Mouse (Mus musculus) liver, embryonic 12.5 days (tissue): ENCODE data around the gene Gpr25. TPM values are rescaled to one million over a fixed set of nuclear protein-coding genes. Genes with fewer than 3 reads are reported as not detected.

Source experiments
- ATAC-seq: fragments of 200-750 bp; cut with Nextera tagmentation; 2 replicates; pipeline ENCODE4 v1.8.0; 2017; ENCODE audit warnings: moderate number of reproducible peaks, mild to moderate bottlenecking, moderate library complexity
- H3K27ac ChIP-seq: fragments of 300-500 bp; sonication (generic); 2 replicates; pipeline ENCODE4 v1.5.1; 2016; ENCODE audit warnings: mild to moderate bottlenecking
- H3K27me3 ChIP-seq: fragments of 300-500 bp; sonication (generic); replicated peaks from 2 replicates; pipeline ENCODE4 v1.6.1; 2016; ENCODE audit warnings: mild to moderate bottlenecking, moderate library complexity
- H3K36me3 ChIP-seq: fragments of 300-500 bp; sonication (generic); 2 replicates; pipeline ENCODE4 v1.6.1; 2016; ENCODE audit warnings: mild to moderate bottlenecking, moderate library complexity
- H3K4me1 ChIP-seq: fragments of 300-500 bp; sonication (generic); 2 replicates; pipeline ENCODE4 v1.6.1; 2016
- H3K4me2 ChIP-seq: fragments of 300-500 bp; sonication (generic); 2 replicates; pipeline ENCODE4 v1.6.1; 2016; ENCODE audit warnings: mild to moderate bottlenecking, moderate library complexity
- H3K4me3 ChIP-seq: fragments of 300-500 bp; sonication (generic); 2 replicates; pipeline ENCODE4 v1.5.1; 2016; ENCODE audit warnings: mild to moderate bottlenecking, moderate library complexity
- H3K9ac ChIP-seq: fragments of 300-500 bp; sonication (generic); 2 replicates; pipeline ENCODE4 v1.6.1; 2016; ENCODE audit warnings: mild to moderate bottlenecking, moderate library complexity
- H3K9me3 ChIP-seq: fragments of 300-500 bp; sonication (generic); replicated peaks from 2 replicates; pipeline ENCODE4 v1.6.1; 2016; ENCODE audit warnings: mild to moderate bottlenecking, moderate library complexity
- WGBS: fragments of 180-500 bp; shearing (Covaris S2); methylation state at CpG from one replicate; pipeline ENCODE4 v1.1.7; 2016; ENCODE audit not compliant: insufficient replicate concordance; 5-methylcytosine and 5-hydroxymethylcytosine counted together
- polyA plus RNA-seq: library from polyadenylated mRNA; unstranded; fragments of >200 nt; fragmentation: Nextera tagmentation; extraction: Ambion mirVana; gene quantifications from 2 replicates; pipeline ENCODE4 v1.2.1, GENCODE M21; 2016

Gpr25 gene
- polyA plus RNA-seq, result not detected in 2 replicates

DNA sequence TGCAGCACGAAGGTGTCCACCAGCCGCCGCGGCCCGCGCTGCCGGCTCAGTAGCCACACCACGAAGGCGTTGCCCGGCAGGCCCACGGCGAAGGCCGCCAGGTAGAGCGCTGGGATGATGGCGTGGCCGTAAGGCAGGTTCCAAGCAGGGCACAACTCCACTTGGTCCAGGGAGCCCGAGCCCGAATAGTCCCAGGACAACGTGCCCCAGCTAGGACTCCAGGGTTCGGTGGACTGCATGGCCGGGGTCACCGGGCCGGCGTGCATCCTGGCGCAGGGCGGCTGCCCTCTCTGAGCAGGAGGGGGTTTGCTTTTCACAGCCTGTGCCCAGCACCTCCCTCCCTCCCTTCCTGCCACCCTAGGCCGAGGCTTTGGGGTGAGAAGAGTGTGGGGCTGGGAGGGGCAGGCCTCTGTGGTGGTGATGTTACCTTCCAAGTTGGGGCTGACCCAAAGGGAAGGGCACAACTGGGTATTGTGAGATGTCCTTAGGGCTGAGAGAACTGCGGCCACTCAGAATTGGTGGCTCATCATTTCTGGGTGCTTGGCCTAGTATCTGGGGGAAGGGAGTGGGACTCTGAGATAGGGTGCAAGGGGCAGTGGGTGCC, at the start of gene Gpr25:
Gene Gpr25 (minus strand): TSS at position 239 of the 604 bp plus-strand sequence.
- H3K27me3 ChIP-seq, result peaks cover 89% of the 10 kb centered on the region
- H3K4me1 ChIP-seq, result 0 out of 2 replicates have a peak, but pooled peaks cover 9% of the 10 kb centered on the region
- H3K4me3 ChIP-seq, result peak within 1 kb of the TSS; percentile 49
- H3K4me2 ChIP-seq, result peak within 1 kb of the TSS; percentile 67
- WGBS, result 10% methylated on average over 27 of the region's 28 CpGs
- no peak within 1 kb of the TSS for H3K9ac ChIP-seq
- no peaks in the 10 kb centered on the region for H3K36me3 ChIP-seq
- 0 out of 2 replicates have a peak, but pooled peaks have one; percentile 7 for ATAC-seq
- no peaks in the 10 kb centered on the region for H3K9me3 ChIP-seq
- H3K27ac ChIP-seq, result no peak within 1 kb of the TSS

DNA sequence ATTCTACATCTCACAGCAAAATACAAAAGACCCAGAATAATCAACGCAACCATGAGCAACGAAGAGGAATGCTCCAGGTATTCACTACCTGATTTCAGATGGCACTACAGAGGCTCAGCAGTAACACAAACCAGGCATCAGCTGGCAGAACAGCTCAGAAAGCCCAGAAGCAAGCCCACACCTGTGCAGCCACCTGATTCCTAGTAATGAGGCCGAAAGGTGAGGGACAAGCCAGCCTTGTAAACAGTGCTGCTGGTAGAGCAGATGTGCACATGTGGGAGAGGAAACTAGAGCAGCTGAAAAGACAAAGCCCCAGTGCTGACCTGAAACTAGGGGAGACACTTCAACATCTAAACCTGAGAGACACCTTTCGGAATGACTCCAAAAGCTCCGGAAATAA, 48.5 kb upstream of the Gpr25 start:
- H3K4me3 ChIP-seq, result no peak overlapping the region
- H3K4me1 ChIP-seq, result peaks cover 15% of the 10 kb centered on the region; the same call in 1 of the 2 replicates
- no peak overlapping the region for H3K4me2 ChIP-seq
- no peak overlapping the region for H3K9ac ChIP-seq
- no peaks in the 10 kb centered on the region for H3K27me3 ChIP-seq
- peaks cover 15% of the 10 kb centered on the region for H3K36me3 ChIP-seq
- no peak for ATAC-seq
- 91% methylated on average over 5 of the region's 5 CpGs for WGBS
- H3K9me3 ChIP-seq, result no peaks in the 10 kb centered on the region
- no peak overlapping the region for H3K27ac ChIP-seq

DNA sequence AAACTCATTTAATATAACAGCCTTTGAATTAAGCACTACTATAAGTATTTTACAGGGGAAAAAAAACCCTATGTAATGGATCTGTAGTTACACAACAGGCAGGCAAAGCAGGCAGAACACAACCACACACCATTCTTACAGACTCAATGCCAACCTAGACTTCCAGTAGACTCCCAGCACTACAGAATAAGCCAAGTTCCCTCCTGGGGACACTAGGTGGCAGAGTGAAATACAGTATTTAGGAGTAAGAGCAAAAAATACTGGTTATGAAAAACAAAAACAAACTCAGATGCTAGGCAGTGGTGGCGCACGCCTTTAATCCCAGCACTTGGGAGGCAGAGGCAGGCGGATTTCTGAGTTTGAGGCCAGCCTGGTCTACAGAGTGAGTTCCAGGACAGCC, 45.8 kb upstream of the Gpr25 start:
- no peak overlapping the region; the same call in 1 of the 2 replicates for H3K27ac ChIP-seq
- no peak overlapping the region for H3K4me2 ChIP-seq
- H3K36me3 ChIP-seq, result peaks cover 29% of the 10 kb centered on the region
- H3K4me3 ChIP-seq, result no peak overlapping the region
- 74% methylated on average over 3 of the region's 3 CpGs for WGBS
- no peak overlapping the region for H3K9ac ChIP-seq
- no peak for ATAC-seq
- no peaks in the 10 kb centered on the region for H3K9me3 ChIP-seq
- H3K4me1 ChIP-seq, result peaks cover 7% of the 10 kb centered on the region; the same call in 1 of the 2 replicates
- no peaks in the 10 kb centered on the region for H3K27me3 ChIP-seq

DNA sequence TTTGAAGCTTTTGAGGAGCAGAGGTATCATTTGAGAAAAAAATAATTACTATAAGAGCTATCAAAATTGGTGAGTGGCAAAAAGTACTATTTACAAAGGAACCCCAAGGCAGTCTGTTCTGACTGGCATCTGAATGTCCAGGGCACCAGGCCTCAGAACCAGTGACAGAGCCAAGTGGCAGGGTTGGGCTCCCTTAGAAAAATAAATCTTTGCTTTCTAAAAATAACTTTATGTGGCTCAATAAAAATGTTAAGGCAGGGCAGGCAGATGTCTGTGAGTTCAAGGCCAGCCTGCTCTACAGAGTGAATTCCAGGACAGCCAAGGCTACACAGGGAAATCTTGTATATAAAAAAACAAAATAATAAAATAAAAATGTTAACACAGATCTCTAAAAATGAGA, 33.3 kb upstream of the Gpr25 start:
- peaks cover 45% of the 10 kb centered on the region for H3K36me3 ChIP-seq
- H3K9me3 ChIP-seq, result no peaks in the 10 kb centered on the region
- no peaks in the 10 kb centered on the region for H3K4me1 ChIP-seq
- H3K4me2 ChIP-seq, result no peak overlapping the region
- H3K27me3 ChIP-seq, result no peaks in the 10 kb centered on the region
- no peak for ATAC-seq
- no peak overlapping the region for H3K27ac ChIP-seq
- H3K9ac ChIP-seq, result no peak overlapping the region
- H3K4me3 ChIP-seq, result no peak overlapping the region

DNA sequence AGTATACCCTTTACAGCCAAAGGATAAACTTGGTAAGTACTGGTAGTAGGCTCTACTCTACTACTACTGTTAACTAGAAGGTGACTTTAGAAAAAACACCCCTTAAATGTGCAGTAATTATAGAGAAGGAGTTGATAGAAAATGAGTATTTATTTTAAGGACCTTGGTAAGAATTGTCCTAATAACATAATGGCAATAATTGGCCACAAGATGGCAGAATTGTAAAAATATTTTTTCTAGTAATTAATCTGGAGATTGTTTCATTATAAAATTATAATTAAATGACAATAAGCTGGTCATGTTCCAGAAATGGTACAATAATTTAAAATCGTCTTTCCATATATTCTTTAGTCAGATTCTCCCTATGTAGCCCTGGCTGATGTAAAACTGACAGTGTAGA, 29.1 kb upstream of the Gpr25 start:
- H3K27me3 ChIP-seq, result no peaks in the 10 kb centered on the region
- H3K9me3 ChIP-seq, result no peaks in the 10 kb centered on the region
- no peaks in the 10 kb centered on the region for H3K4me1 ChIP-seq
- H3K4me2 ChIP-seq, result no peak overlapping the region
- no peak overlapping the region for H3K9ac ChIP-seq
- WGBS, result 31% methylated on average over 1 of the region's 1 CpGs
- no peak overlapping the region for H3K4me3 ChIP-seq
- H3K27ac ChIP-seq, result no peak overlapping the region
- H3K36me3 ChIP-seq, result peaks cover 59% of the 10 kb centered on the region
- no peak for ATAC-seq

DNA sequence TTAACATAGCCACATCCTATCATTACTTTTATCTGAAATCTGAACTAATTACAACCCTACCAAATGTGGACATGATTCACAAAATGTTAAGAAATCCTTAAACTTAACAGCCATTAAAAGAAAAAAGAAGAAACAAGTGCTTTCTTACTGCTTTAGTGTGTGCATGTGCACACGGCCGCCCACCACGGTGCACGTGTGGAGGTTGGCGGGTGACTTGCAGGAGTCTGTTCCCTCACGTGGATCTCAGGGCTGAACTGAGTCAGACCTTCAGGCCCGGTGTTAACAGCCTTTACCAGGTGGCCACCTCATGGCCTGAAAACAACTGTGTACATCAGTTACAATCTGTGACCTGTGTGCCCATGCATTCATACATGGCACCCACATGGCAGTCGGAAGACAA, 16.7 kb upstream of the Gpr25 start:
- Histone ChIP-seq H3K27ac (no peak overlapping the region), H3K27me3 (no peaks in the 10 kb centered on the region), H3K9ac (no peak overlapping the region), H3K4me3 (no peak overlapping the region), H3K36me3 (peaks cover 97% of the 10 kb centered on the region), H3K4me1 (no peaks in the 10 kb centered on the region), H3K4me2 (no peak overlapping the region), H3K9me3 (no peaks in the 10 kb centered on the region)
- no peak for ATAC-seq
- 86% methylated on average over 8 of the region's 8 CpGs for WGBS

DNA sequence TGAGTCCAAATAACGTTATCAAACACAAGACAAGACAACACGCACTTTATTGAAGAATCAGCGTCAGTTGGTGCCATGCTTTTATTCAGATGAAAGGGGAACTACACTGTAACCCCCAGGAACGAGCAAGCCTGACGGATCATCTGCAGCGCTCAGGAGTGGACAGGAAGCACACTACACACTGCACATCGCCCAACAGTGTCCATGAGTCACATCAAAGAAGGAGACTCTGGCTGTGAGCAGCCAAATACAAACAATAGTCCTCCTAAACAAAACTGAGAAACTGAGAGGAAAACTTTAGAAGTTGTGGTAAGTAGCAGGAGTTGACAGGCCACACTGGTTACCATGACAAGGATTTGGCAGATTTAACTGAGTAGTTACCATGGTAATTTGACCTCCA, 7.6 kb upstream of the Gpr25 start:
- Histone ChIP-seq H3K9me3 (no peaks in the 10 kb centered on the region), H3K4me1 (no peaks in the 10 kb centered on the region), H3K4me2 (no peak overlapping the region), H3K4me3 (no peak overlapping the region), H3K27ac (no peak overlapping the region), H3K27me3 (peaks cover 18% of the 10 kb centered on the region), H3K9ac (no peak overlapping the region), H3K36me3 (peaks cover 48% of the 10 kb centered on the region)
- WGBS, result 58% methylated on average over 7 of the region's 7 CpGs
- no peak for ATAC-seq

DNA sequence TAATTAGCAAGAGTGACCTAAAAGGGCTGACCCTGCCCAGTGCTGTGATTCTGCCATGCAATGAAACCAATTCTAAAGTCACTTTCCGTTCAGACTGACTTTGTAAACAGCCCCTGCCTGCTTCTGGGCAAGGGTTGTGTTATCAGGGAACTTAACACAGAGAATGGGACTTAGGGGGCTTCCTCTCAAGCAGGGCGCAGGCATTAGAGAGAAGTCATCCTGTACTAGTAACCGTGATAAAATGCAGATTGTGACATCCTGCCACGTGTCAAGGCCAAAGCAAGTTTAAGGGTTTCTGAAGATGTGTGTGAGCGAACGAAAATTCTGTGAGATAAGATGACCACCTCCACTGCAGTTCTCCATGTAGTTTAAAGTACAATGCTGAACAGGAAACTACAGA, 5.5 kb upstream of the Gpr25 start:
- ATAC-seq, result no peak

DNA sequence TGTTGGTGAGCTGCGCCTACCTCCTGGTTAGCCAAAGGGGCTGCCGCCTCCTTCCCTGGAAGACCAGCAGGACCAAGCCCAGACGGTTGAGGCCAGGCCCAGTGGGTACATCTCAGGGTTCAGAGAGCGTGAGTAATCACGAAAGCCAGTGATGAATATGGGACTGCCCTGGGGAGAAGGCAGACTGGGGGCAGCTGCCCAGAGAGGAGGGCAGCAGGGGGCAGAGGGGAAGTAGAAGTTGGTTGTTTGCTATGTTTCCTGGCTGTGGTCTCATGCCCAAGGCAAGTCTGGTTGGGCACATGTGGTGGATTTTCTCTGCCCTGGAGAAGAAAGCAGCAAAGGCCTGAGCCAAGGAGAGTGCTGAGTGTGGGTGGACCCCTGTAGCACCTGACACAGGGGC, 2.7 kb upstream of the Gpr25 start:
- peaks cover 6% of the 10 kb centered on the region for H3K36me3 ChIP-seq
- H3K27ac ChIP-seq, result no peak overlapping the region
- H3K4me2 ChIP-seq, result no peak overlapping the region
- 0 out of 2 replicates have a peak, but pooled peaks cover 9% of the 10 kb centered on the region for H3K4me1 ChIP-seq
- H3K27me3 ChIP-seq, result peaks cover 67% of the 10 kb centered on the region
- H3K9ac ChIP-seq, result no peak overlapping the region
- 69% methylated on average over 5 of the region's 5 CpGs for WGBS
- no peaks in the 10 kb centered on the region for H3K9me3 ChIP-seq
- no peak for ATAC-seq
- no peak overlapping the region for H3K4me3 ChIP-seq

More for the DNA sequence above, 5.5 kb upstream of the Gpr25 start:
- Histone ChIP-seq H3K9me3 (no peaks in the 10 kb centered on the region), H3K4me1 (no peaks in the 10 kb centered on the region), H3K27ac (no peak overlapping the region), H3K9ac (no peak overlapping the region), H3K4me3 (no peak overlapping the region), H3K4me2 (no peak overlapping the region), H3K27me3 (peaks cover 39% of the 10 kb centered on the region), H3K36me3 (peaks cover 27% of the 10 kb centered on the region)
- 23% methylated on average over 6 of the region's 6 CpGs for WGBS

DNA sequence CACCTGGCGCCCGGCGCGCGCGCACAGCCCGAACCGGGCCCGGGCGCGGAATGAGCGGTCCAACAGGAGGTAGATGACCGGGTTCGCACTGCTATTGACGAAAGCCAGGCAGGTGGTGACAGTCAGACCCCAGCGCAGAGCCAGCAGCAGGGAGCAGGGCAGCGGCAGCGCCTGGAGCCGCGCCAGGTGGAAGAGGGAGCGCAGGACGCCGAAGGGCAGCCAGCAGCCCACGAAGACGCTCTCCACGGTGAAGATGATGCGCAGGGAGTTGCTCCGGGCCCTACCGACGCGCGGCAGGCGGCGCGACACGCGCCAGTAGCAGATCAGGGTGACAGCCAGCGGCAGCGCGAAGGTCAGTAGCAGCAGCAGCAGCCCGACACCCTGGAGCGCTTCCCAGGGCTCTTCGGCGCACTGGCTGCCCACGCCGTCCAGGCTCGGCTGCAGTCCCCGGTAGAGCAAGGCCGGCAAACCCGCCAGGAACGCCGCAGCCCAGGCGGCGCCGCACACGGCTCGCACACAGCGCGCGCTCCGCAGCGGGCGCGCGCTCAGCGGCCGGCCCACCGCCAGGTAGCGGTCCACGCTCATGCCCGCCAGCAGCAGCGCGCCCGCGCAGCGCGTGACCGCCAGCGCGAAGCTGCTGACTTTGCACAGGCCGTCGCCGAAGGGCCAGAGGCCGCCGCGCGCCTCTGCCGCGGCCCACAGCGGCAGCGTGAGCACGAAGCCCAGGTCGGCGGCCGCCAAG, 609 bp downstream of the Gpr25 start:
- H3K9ac ChIP-seq, result no peak overlapping the region
- H3K9me3 ChIP-seq, result no peaks in the 10 kb centered on the region
- H3K27me3 ChIP-seq, result peaks cover 93% of the 10 kb centered on the region
- H3K4me1 ChIP-seq, result 0 out of 2 replicates have a peak, but pooled peaks cover 13% of the 10 kb centered on the region
- WGBS, result 3% methylated on average over 95 of the region's 95 CpGs
- H3K27ac ChIP-seq, result no peak overlapping the region
- H3K4me3 ChIP-seq, result peak overlapping the region; percentile 49
- no peaks in the 10 kb centered on the region for H3K36me3 ChIP-seq
- H3K4me2 ChIP-seq, result peak overlapping the region; percentile 67
- peak; percentile 53; the same call in 1 of the 2 replicates for ATAC-seq

DNA sequence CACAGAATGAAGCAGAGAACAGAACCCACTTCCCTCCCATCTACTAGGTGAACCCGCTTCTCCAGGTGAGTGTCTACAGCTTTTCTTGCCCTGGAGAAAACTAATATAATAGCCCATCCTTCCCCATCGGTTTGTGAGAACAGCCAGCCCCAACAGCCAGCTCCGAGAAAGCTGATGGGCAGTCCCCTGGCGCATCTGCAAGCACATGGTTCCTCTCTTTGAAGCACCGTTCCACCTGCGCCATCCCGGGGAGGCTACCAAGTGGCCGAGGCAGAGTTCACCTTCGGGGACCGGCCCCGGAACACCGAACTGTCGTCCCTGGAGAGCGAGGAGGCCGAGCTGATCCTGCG, 1.2 kb downstream of the Gpr25 start:
- no peak overlapping the region for H3K9ac ChIP-seq
- no peaks in the 10 kb centered on the region for H3K9me3 ChIP-seq
- H3K4me2 ChIP-seq, result peak overlapping the region; percentile 67
- WGBS, result 4% methylated on average over 16 of the region's 16 CpGs
- H3K4me1 ChIP-seq, result 0 out of 2 replicates have a peak, but pooled peaks cover 14% of the 10 kb centered on the region
- no peak overlapping the region for H3K27ac ChIP-seq
- ATAC-seq, result no peak
- H3K4me3 ChIP-seq, result peak overlapping the region; percentile 49
- no peaks in the 10 kb centered on the region for H3K36me3 ChIP-seq
- peaks cover 92% of the 10 kb centered on the region for H3K27me3 ChIP-seq

DNA sequence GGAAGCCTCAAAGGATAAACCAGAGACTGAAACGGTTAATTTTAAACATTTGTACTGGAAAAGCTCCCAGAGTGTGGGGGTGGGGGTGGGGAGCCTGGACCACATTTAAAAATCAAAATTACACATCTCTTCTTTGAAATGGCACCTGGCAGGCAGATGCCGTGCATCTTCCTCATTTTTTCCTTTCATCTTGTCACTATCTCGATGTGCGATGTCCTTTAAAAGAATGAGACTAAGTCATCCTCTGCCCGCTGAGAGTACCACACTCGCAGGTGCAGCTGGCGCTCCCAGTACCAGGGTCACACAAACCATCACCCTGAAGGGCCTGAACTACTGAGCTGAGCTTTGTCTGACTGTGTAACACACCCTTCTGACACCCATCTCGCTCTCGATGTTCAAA, 2.2 kb downstream of the Gpr25 start:
- ATAC-seq, result no peak

More for the DNA sequence above, 2.2 kb downstream of the Gpr25 start:
- peaks cover 85% of the 10 kb centered on the region for H3K27me3 ChIP-seq
- H3K4me3 ChIP-seq, result no peak overlapping the region
- no peak overlapping the region for H3K27ac ChIP-seq
- H3K36me3 ChIP-seq, result no peaks in the 10 kb centered on the region
- no peak overlapping the region for H3K4me2 ChIP-seq
- 57% methylated on average over 9 of the region's 9 CpGs for WGBS
- H3K4me1 ChIP-seq, result 0 out of 2 replicates have a peak, but pooled peaks cover 14% of the 10 kb centered on the region
- no peak overlapping the region for H3K9ac ChIP-seq
- H3K9me3 ChIP-seq, result no peaks in the 10 kb centered on the region
